Mouse (Mus musculus) forebrain, postnatal 0 days (tissue): ENCODE results near the gene Ice1. TPM values are rescaled to one million over a fixed set of nuclear protein-coding genes. Genes with fewer than 3 reads are reported as not detected.

Source experiments
- ATAC-seq: fragments of 200-750 bp; cut with Nextera tagmentation; 2 replicates; pipeline ENCODE4 v1.8.0; 2017; ENCODE audit warnings: mild to moderate bottlenecking, moderate library complexity
- DNase-seq: peaks from one replicate; pipeline ENCODE4 v3.0.0-alpha.2; 2015
- H3K27ac ChIP-seq: fragments of 300-500 bp; sonication (generic); 2 replicates; pipeline ENCODE4 v1.5.1; 2014; ENCODE audit warnings: low read depth, mild to moderate bottlenecking, antibody characterized with exemption, low read length, moderate library complexity, mixed read lengths
- H3K27me3 ChIP-seq: fragments of 300-500 bp; sonication (generic); 2 replicates; pipeline ENCODE4 v1.6.1; 2014; ENCODE audit warnings: mild to moderate bottlenecking, low read length, mixed read lengths; ENCODE audit not compliant: insufficient read depth
- H3K36me3 ChIP-seq: fragments of 300-500 bp; sonication (generic); 2 replicates; pipeline ENCODE4 v1.6.1; 2014; ENCODE audit warnings: mild to moderate bottlenecking, moderate library complexity; ENCODE audit not compliant: insufficient read depth
- H3K4me1 ChIP-seq: fragments of 300-500 bp; sonication (generic); 2 replicates; pipeline ENCODE4 v1.6.1; 2014; ENCODE audit warnings: antibody characterized with exemption; ENCODE audit not compliant: insufficient read depth
- H3K4me2 ChIP-seq: fragments of 300-500 bp; sonication (generic); 2 replicates; pipeline ENCODE4 v1.6.1; 2014; ENCODE audit warnings: low read depth, mild to moderate bottlenecking, moderate library complexity
- H3K4me3 ChIP-seq: fragments of 300-500 bp; sonication (generic); 2 replicates; pipeline ENCODE4 v1.5.1; 2014; ENCODE audit warnings: low read depth, low read length, mixed read lengths
- H3K9ac ChIP-seq: fragments of 300-500 bp; sonication (generic); 2 replicates; pipeline ENCODE4 v1.6.1; 2014; ENCODE audit warnings: mild to moderate bottlenecking
- H3K9me3 ChIP-seq: fragments of 300-500 bp; sonication (generic); 2 replicates; pipeline ENCODE4 v1.6.1; 2016; ENCODE audit warnings: low read length
- CTCF ChIP-seq: sonication (generic); IDR thresholded peaks from 2 replicates; pipeline ENCODE4 v1.5.1; 2016; ENCODE audit warnings: antibody characterized with exemption, control low read depth, low read depth
- WGBS: fragments of 180-500 bp; shearing (Covaris S2); extraction: QIAGEN DNeasy Blood & Tissue Kit; methylation state at CpG from one replicate; pipeline ENCODE4 v1.1.7; 2014; 5-methylcytosine and 5-hydroxymethylcytosine counted together
- polyA plus RNA-seq: library from polyadenylated mRNA; unstranded; fragments of >200 nt; fragmentation: Nextera tagmentation; extraction: Ambion mirVana; gene quantifications from 2 replicates; pipeline ENCODE4 v1.2.1, GENCODE M21; 2015
- total RNA-seq: library from RNA; depleted of rRNA; stranded (reverse); fragments of >200 nt; gene quantifications from 2 replicates; pipeline ENCODE4 v1.2.3, GENCODE M21; 2014

Ice1 gene
- total and polyA plus RNA-seq, 2 experiments from 2014 or later: 21.0 to 82.5 TPM

DNA sequence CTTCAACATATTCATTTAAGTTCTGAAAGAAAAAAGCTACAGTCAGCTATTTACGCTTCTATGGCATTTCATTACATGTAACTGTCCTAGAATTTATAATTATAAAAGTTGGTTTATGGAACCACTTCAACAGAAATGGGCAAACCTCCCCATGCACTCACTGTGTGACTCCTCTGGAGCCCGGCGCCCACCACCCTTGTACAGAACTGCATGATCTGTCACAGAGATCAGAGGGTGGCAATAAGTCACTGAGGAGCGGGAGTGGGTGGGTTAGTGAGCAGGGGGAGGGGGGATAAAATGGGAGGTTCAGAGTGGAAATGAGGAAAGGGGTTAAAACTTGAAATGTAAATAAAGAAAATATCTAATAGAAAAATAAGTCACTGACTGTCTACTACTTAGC, 13.0 kb downstream of the Ice1 start:
- peaks cover 10% of the 10 kb centered on the region for H3K36me3 ChIP-seq
- H3K9me3 ChIP-seq: no peaks in the 10 kb centered on the region
- H3K27ac ChIP-seq: no peak overlapping the region
- no peak for DNase-seq
- ATAC-seq: no peak
- no peak overlapping the region for H3K4me2 ChIP-seq
- no peaks in the 10 kb centered on the region for H3K27me3 ChIP-seq
- no peak overlapping the region for H3K9ac ChIP-seq
- 85% methylated on average over 4 of the region's 4 CpGs for WGBS
- no peak for TF ChIP-seq CTCF
- H3K4me3 ChIP-seq: no peak overlapping the region
- no peaks in the 10 kb centered on the region for H3K4me1 ChIP-seq

DNA sequence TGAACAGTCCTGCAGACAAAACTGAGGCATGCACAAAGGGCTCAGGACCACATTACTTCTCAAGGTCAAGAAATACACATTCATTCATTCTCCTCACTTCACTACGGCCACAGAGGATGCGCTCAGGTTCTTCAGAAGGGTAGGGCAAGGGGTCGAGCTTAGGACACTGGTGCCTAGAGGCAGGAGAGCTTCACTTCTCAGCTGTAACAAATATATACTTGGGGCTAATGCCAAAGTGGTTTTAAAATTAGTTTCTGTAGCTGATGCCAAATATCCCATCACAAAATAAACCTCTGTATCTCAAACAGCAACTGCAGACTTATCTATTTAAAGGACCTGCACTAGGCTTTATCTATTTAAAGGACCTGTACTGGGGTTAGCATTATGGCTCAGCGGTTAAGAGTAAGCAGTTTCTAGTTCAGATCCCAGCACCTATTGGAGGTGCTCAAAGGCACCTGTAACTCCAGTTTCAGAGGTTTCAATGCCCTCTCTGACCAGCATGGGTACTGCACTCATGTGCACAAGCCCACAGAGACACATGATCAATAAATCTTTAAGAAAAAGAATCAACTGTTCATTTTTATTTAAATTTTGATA, 14.9 kb downstream of the Ice1 start:
- 93% methylated on average over 4 of the region's 4 CpGs for WGBS
- Histone ChIP-seq H3K9ac (no peak overlapping the region), H3K9me3 (no peaks in the 10 kb centered on the region), H3K27ac (no peak overlapping the region), H3K4me2 (no peak overlapping the region), H3K4me1 (no peaks in the 10 kb centered on the region), H3K36me3 (peaks cover 26% of the 10 kb centered on the region), H3K4me3 (no peak overlapping the region), H3K27me3 (no peaks in the 10 kb centered on the region)
- ATAC-seq (no peak; the same call in 1 of the 2 replicates), DNase-seq (no peak)
- no peak for TF ChIP-seq CTCF

DNA sequence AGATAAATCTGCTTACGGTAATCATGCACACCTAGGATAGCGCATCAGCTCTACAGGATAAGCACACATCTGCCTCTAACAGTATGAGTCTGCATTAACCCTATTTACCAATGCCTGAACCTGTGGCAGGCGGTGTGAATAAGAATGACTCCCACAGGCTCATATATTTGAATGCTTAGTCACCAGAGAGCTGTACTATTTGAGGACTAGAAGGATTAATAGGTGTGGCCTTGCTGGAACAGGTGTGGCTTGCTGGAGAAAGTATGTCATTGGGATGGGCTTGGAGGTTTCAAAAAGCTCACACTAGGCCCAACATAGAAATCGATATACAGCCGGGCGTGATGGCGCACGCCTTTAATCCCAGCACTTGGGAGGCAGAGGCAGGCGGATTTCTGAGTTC, 15.9 kb downstream of the Ice1 start:
- no peaks in the 10 kb centered on the region for H3K4me1 ChIP-seq
- no peak for ATAC-seq
- no peaks in the 10 kb centered on the region for H3K27me3 ChIP-seq
- peaks cover 35% of the 10 kb centered on the region for H3K36me3 ChIP-seq
- H3K9ac ChIP-seq: no peak overlapping the region
- no peak overlapping the region for H3K4me3 ChIP-seq
- no peak overlapping the region for H3K4me2 ChIP-seq
- no peak overlapping the region for H3K27ac ChIP-seq
- 98% methylated on average over 9 of the region's 9 CpGs for WGBS
- TF ChIP-seq CTCF: no peak
- no peak for DNase-seq
- no peaks in the 10 kb centered on the region for H3K9me3 ChIP-seq

DNA sequence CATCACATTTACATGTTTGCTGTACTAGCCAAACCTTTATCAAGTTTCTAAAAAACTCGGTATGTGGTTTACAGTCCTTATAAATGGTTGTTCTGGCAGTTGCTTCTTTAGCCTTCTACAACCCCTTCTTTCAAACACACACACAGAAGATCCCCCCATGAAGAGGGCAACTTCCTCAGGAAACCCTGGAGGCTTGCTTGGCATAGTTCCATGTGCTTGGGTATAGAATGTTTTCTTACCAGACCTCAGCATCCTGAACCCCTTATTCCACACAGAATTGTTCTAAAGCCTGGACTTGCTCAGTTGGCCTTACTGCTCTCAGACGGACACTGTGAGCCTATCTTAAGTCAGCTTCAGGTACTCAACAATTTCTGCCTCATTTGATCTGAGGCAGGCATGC, 24.6 kb downstream of the Ice1 start:
- no peaks in the 10 kb centered on the region for H3K4me1 ChIP-seq
- no peak overlapping the region for H3K9ac ChIP-seq
- peaks cover 84% of the 10 kb centered on the region for H3K36me3 ChIP-seq
- H3K27me3 ChIP-seq: no peaks in the 10 kb centered on the region
- H3K4me2 ChIP-seq: no peak overlapping the region
- no peak for TF ChIP-seq CTCF
- DNase-seq (no peak), ATAC-seq (no peak)
- no peaks in the 10 kb centered on the region for H3K9me3 ChIP-seq
- WGBS: 85% methylated on average over 2 of the region's 2 CpGs
- H3K27ac ChIP-seq: no peak overlapping the region
- no peak overlapping the region for H3K4me3 ChIP-seq

DNA sequence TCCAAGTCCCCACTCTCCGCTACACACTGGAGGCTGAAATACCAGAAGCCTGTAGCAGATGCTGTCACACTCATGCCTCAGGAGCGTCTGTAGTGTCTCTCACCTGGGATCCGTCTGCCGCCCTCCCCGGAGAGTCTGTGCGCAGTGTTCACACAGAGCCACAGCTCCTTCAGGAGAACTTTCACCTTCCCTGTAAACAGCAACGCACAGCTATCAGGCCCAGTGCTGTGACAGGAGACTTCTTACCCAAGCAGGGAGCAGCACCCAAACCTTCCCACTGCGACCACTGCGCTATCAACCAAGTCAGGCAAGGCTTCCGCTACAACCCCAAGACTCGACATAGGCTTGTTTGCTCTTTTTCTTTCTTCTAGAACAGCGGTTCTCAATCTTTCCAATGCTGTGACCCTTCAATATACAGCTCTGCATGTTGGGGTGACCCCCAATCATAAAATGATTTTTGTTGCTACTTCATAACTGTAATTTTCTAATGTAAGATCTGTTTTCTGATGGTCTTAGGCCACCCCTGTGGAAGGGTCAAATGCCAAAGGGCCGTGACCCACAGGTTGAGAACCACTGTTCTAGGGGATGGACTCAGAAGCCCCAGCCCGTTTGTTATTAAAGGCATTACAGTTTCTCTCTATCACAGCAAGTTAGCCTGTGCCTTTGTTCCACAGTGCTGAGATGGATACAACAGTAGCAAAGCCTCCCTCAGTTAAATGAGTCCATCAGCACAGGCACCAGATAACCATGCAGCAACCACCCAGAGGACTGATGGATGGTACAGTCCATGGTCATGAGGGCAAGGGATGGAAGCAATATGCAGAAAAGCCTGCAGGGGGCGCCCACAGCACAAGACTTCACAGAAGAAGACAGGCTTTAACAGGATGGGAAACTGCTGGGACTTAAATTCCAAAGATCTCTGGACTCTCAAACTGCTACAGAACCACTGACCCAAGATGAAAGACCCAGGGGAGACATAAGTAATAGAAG, 26.7 kb downstream of the Ice1 start:
- no peaks in the 10 kb centered on the region for H3K4me1 ChIP-seq
- peaks cover 84% of the 10 kb centered on the region for H3K36me3 ChIP-seq
- ATAC-seq: peak; percentile 82
- H3K9ac ChIP-seq: no peak overlapping the region
- no peaks in the 10 kb centered on the region for H3K9me3 ChIP-seq
- no peak overlapping the region for H3K27ac ChIP-seq
- DNase-seq: peak; percentile 73
- no peaks in the 10 kb centered on the region for H3K27me3 ChIP-seq
- no peak overlapping the region for H3K4me3 ChIP-seq
- peak; percentile 76 for TF ChIP-seq CTCF
- no peak overlapping the region for H3K4me2 ChIP-seq
- 87% methylated on average over 15 of the region's 15 CpGs for WGBS

DNA sequence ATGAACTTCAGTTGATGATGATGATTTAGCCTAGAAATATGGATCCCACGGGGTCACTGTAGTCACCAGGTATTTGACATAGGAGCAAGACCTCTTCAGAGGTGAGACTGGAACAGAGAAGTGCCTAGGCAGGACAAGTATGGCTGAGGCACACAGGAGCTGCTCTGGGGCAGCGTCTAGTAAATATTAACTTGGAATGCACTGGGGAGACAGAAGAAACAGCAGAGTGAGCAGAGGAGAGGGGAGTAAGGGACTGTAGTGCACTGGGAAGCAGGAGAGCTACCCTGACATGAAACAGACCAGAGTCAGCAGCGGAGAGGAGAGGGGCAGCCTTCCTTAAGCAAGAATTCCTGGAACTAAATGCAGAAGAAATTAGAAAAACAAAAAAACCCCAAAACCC, 27.8 kb downstream of the Ice1 start:
- 93% methylated on average over 3 of the region's 3 CpGs for WGBS
- no peak for ATAC-seq

DNA sequence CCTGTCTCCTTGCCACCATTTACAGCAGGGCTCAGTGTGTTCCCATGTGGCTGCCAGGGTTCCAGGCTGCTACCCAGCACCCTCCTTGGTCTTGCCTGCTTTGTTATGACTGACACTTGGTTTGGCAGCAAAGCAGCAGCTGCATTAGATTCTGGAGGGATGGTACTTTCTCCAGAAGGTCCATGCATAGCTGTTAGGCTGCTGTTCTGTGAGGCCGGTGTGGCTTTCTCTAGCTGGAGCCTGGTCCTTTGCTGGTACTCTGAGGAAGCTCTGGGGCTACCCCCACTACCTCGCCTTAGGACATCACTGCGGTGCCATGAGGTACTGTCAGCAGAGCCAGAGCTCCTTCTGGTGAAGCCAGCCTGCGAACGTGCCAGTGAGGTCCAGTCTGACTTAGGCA, 32.1 kb downstream of the Ice1 start:
- H3K9me3 ChIP-seq: no peaks in the 10 kb centered on the region
- H3K36me3 ChIP-seq: peaks cover 90% of the 10 kb centered on the region
- no peaks in the 10 kb centered on the region for H3K27me3 ChIP-seq
- no peak overlapping the region for H3K4me3 ChIP-seq
- H3K27ac ChIP-seq: no peak overlapping the region
- DNase-seq: no peak
- ATAC-seq: no peak
- TF ChIP-seq CTCF: no peak
- no peak overlapping the region for H3K4me2 ChIP-seq
- 95% methylated on average over 5 of the region's 5 CpGs for WGBS
- H3K9ac ChIP-seq: no peak overlapping the region
- no peaks in the 10 kb centered on the region for H3K4me1 ChIP-seq

More for the DNA sequence above, 27.8 kb downstream of the Ice1 start:
- H3K27ac ChIP-seq: no peak overlapping the region
- peaks cover 85% of the 10 kb centered on the region for H3K36me3 ChIP-seq
- H3K4me1 ChIP-seq: no peaks in the 10 kb centered on the region
- no peak overlapping the region for H3K9ac ChIP-seq
- H3K9me3 ChIP-seq: no peaks in the 10 kb centered on the region
- H3K27me3 ChIP-seq: no peaks in the 10 kb centered on the region
- no peak for DNase-seq
- no peak overlapping the region for H3K4me3 ChIP-seq
- TF ChIP-seq CTCF: no peak
- H3K4me2 ChIP-seq: no peak overlapping the region
